Mouse (Mus musculus) heart, adult 11 months (tissue): Measurements from ENCODE around the gene Gm42742.
A peak's percentile ranks its signal among the peaks of the same experiment; 100 is the strongest.

ENCODE experiments used
- DNase-seq: peaks from one replicate; pipeline ENCODE4 v3.0.0; 2022

The Gm42742 gene

GRCm38 (mm10) chr7:126996449-126996848, 24.4 kb downstream of the Gm42742 start:
- no peak for DNase-seq

- DNase-seq: no peak
These were observed 32.1 kb downstream of the Gm42742 start for GRCm38 (mm10) chr7:126988816-126989215.

DNA sequence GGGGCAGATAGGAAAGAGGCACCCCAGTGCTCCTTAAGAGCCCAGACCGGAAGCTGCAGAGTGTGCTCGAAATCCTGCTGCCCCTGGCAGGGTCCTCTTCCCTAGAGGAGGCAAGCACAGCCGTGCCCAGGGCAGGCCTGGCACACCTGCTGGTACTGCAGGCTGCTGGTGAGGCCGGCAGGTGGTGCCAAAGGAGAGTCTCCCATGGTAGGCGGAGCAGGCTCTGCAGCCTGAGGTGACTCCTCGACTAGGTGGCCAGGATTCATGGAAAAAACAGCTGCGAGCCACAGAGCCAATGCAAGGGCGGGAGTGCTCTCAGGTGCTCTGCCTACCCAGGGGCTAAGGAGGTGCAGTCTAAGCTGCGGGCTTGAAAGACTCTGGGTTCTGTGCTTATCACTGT, 34.6 kb downstream of the Gm42742 start:
- peak; percentile 93 for DNase-seq

DNA sequence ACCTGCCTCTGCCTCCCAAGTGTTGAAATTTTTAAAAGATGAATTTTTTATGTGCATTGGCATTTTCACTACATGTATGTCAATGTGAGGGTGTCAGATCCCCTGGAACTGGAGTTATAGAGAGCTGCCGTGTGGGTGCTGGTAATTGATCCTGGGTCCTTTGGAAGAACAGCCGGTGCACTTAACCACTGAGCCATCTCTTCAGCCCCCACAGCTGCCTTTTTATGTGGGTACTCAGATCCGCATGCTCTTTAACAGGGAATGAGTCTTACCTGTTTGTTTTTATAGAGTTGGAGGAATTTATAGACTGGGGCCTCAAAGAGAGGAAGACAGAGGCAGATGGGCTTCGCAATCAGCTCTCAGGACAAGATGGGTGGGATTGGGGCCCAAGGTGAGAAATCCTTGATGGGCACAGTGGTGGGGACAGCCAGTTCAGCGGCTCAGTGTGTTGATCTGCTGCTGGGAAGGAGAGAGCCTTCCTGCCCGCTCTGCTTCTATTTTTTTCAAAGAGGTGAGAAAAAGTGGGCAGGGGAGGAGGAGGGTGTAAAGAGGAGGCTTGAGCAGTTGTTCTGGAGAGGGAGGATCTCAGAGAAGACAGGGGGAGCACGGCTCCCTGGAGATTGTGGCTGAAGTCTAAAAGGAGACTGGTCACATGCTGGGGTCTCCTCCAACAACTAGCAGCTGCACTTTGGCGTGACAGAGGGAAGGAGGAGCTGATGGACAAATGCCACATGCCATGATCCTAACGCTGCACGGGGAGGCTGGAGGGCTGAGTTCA, 36.0 kb downstream of the Gm42742 start:
- DNase-seq: no peak

DNA sequence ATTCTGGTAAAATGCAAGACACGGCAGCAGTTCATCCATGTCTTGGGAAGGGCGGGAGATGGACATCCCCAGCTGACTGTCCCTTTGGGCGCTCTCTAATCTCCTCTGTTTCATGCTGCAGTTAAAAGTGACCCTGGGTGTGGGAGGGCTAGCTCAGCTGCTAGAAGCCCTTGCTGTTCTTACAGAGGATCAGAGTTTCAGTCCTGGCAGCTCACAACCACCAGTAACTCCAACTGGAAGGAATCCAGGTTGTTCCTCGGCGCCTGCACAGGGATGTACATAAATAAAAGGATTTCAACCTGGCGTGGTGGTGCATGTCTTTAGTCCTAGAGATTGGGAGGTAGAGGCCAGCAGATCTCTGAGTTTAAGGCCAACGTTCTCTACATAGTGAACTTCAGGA, 37.8 kb downstream of the Gm42742 start:
- DNase-seq: no peak

GRCm38 (mm10) chr7:126982054-126982453, 38.8 kb downstream of the Gm42742 start:
- DNase-seq: no peak

- no peak for DNase-seq
These were observed 39.3 kb downstream of the Gm42742 start for GRCm38 (mm10) chr7:126981601-126982000.

GRCm38 (mm10) chr7:126978841-126979240, 42.1 kb downstream of the Gm42742 start:
- DNase-seq: no peak

- DNase-seq: no peak
These were observed 43.9 kb downstream of the Gm42742 start for GRCm38 (mm10) chr7:126976878-126977459.

DNA sequence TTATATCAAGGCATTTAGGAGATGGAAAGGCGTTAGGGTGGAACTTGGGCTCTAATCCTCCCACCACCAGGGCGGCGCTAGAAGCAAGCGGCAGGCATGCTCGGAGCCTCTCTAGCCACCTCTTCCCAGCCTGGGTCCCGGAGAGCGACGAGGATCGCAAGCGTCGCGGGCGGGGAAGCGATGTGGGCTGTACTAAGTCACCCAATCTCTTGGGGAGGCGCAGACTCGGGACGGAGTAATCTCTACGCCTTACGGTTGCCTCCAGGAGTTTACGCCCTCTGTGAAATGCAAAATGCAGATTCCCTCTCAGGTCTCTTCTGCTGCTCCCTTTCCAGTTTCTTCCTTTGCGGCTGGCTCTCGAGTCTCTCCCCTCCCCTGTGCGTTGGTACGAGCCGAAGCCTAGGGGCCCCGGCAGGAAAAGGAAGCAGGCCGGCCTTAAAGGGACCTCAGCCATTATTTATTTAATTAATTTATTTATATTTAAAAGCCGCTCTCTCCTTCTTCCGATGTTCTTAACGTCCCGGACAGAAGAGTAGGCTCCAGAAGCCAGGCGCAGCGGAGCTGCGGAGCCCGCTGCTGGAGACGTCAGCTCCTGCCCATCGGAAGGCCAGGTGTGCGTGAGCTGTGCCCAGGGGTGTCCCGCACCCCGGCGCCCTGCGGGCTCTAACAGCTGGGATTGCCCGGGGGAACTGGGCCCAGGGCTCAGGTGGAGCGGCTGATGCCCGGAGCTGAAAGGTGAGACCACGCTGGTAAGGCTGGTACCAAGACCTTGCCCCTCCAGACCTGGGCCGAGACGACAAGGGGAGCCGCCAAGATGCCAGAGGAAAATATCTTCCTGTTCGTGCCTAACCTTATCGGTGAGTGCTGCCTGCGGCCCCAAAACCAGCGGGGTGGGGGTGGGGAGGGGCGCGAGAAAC, 44.7 kb downstream of the Gm42742 start, which contains the start of gene Cdiptos:
Gene Cdiptos, minus strand, starts transcription at position 149 of the 917 bp plus-strand sequence.
- DNase-seq: peak; percentile 99

- DNase-seq: no peak
These were observed 45.2 kb downstream of the Gm42742 start, which contains the start of gene Cdipt for GRCm38 (mm10) chr7:126975893-126975949. Cdipt (plus strand) TSS chr7:126975914.

- DNase-seq: peak; percentile 97
These were observed 45.4 kb downstream of the Gm42742 start for GRCm38 (mm10) chr7:126975493-126975892.

- no peak for DNase-seq
These were observed 53.5 kb downstream of the Gm42742 start for GRCm38 (mm10) chr7:126967361-126967760.

- DNase-seq: no peak
These were observed 55.3 kb downstream of the Gm42742 start for GRCm38 (mm10) chr7:126965568-126965967.
